Mouse (Mus musculus) small intestine, adult 2 months (tissue): ENCODE measurements around the gene Pik3c2g.

Source experiments
- CTCF ChIP-seq: fragments of 200-500 bp; IDR thresholded peaks from 2 replicates; pipeline ENCODE4 v1.5.1; 2012; ENCODE audit warnings: low read depth, mild to moderate bottlenecking, control low read depth, inconsistent platforms, low read length, moderate library complexity, mixed read lengths; ENCODE audit not compliant: insufficient replicate concordance, insufficient read length; ENCODE audit errors: extremely low read depth
- POLR2A ChIP-seq: fragments of 200-500 bp; IDR thresholded peaks from 2 replicates; pipeline ENCODE4 v1.6.1; 2012; ENCODE audit warnings: low read depth, mild to moderate bottlenecking, control low read depth, inconsistent platforms, low read length, moderate library complexity

DNA sequence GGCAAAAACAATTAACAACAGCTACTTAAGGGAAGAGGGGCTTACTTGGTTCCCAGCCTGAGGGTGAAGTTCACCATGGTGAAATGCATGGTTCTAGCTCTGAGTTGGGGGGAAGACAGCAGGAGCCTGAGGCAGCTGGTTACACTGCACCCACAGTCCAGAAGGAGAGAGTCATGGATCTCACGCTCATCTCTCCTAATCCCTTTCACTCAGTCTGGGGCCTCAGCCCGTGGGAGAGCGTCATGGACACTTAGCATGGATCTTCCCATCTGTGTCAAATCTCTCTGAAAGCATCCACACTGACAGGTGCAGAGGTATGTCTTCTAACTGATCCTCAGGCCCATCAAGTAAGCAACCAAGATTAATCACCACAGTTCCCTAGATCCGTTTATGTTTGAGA lies 320.1 kb downstream of the Pik3c2g start:
- TF ChIP-seq CTCF: no peak
- no peak for TF ChIP-seq POLR2A
